Mouse (Mus musculus) C2C12 (cell line): ENCODE data around the gene Rnf166.

Experiments
- CTCF ChIP-seq: IDR thresholded peaks from one replicate; pipeline ENCODE4 v1.5.1; 2011; ENCODE audit not compliant: control insufficient read depth, insufficient read depth, insufficient read length
- MYOG ChIP-seq: IDR thresholded peaks from one replicate; pipeline ENCODE4 v1.6.1; 2011; ENCODE audit not compliant: control insufficient read depth, insufficient read length; ENCODE audit errors: extremely low read depth

GRCm38 (mm10) chr8:122419881-122420555, 55.8 kb downstream of the Rnf166 start:
- no peak for TF ChIP-seq CTCF
- no peak for TF ChIP-seq MYOG
